Mouse (Mus musculus): Measurements from ENCODE around the gene Prex1.
A peak's percentile ranks its signal among the peaks of the same experiment; 100 is the strongest.
"Not testable (repeated sequence)": the region's sequence is repeated elsewhere in the genome, so short reads cannot be mapped to it uniquely, and the experiment has no call there.

Prex1 gene

GRCm38 (mm10) chr2:166552657-166553056 is 161.0 kb downstream of the Prex1 start:
- DNase-seq: no peak

- DNase-seq: no peak
Observed at GRCm38 (mm10) chr2:166551831-166552498, 161.7 kb downstream of the Prex1 start.

GRCm38 (mm10) chr2:166549871-166550270 is 163.8 kb downstream of the Prex1 start:
- DNase-seq: no peak

- peak; percentile 30 for DNase-seq
Observed at GRCm38 (mm10) chr2:166549069-166549468, 164.6 kb downstream of the Prex1 start.

- no peak for DNase-seq
Observed at GRCm38 (mm10) chr2:166545580-166545979, 168.1 kb downstream of the Prex1 start.

GRCm38 (mm10) chr2:166544575-166545251 is 168.9 kb downstream of the Prex1 start:
- DNase-seq: no peak

- no peak for DNase-seq
Observed at GRCm38 (mm10) chr2:166541112-166541928, 172.3 kb downstream of the Prex1 start.

- DNase-seq: no peak
Observed at GRCm38 (mm10) chr2:166540216-166540615, 173.4 kb downstream of the Prex1 start.

GRCm38 (mm10) chr2:166536896-166537295 is 176.7 kb downstream of the Prex1 start:
- no peak for DNase-seq

- DNase-seq: no peak
Observed at GRCm38 (mm10) chr2:166535519-166535918, 178.1 kb downstream of the Prex1 start.

GRCm38 (mm10) chr2:166526204-166526603 is 187.4 kb downstream of the Prex1 start:
- no peak for DNase-seq

GRCm38 (mm10) chr2:166523156-166523890 is 190.3 kb downstream of the Prex1 start:
- no peak for DNase-seq

GRCm38 (mm10) chr2:166522612-166523120 is 191.0 kb downstream of the Prex1 start:
- DNase-seq: peak; percentile 28

GRCm38 (mm10) chr2:166521878-166522611 is 191.6 kb downstream of the Prex1 start:
- DNase-seq: no peak

- no peak for DNase-seq
Observed at GRCm38 (mm10) chr2:166521461-166521860, 192.2 kb downstream of the Prex1 start.

GRCm38 (mm10) chr2:166520536-166520935 is 193.1 kb downstream of the Prex1 start:
- no peak for DNase-seq

GRCm38 (mm10) chr2:166517392-166518174 is 196.0 kb downstream of the Prex1 start:
- DNase-seq: not testable (repeated sequence)

GRCm38 (mm10) chr2:166516818-166517353 is 196.7 kb downstream of the Prex1 start:
- no peak for DNase-seq
